Mouse (Mus musculus) heart, embryonic 14.5 days (tissue): ENCODE results near the gene Rasgrp2. TPM values are rescaled to one million over a fixed set of nuclear protein-coding genes. Genes with fewer than 3 reads are reported as not detected.

ENCODE experiments used
- ATAC-seq: fragments of 200-750 bp; cut with Nextera tagmentation; 2 replicates; pipeline ENCODE4 v1.8.0; 2017; ENCODE audit warnings: low read depth, moderate TSS enrichment; ENCODE audit not compliant: insufficient number of reproducible peaks, insufficient read depth, low FRiP score
- H3K27ac ChIP-seq, 2 experiments: fragments of 200-500 bp in 1 of 2; fragments of 300-500 bp in 1 of 2; sonication (generic) in 1 of 2; replicated peaks in 1 of 2; 2 replicates each; pipeline ENCODE4 v1.5.1; 2012 to 2014; ENCODE audit warnings: low read depth in 2 of 2, low read length in 2 of 2, control low read depth in 1 of 2, mild to moderate bottlenecking in 1 of 2, mixed read lengths in 1 of 2; ENCODE audit not compliant: control insufficient read depth in 1 of 2, insufficient read depth in 1 of 2
- H3K27me3 ChIP-seq: fragments of 300-500 bp; sonication (generic); 2 replicates; pipeline ENCODE4 v1.6.1; 2014; ENCODE audit warnings: mild to moderate bottlenecking, low read length, control low read depth; ENCODE audit not compliant: control insufficient read depth, insufficient read depth
- H3K36me3 ChIP-seq: fragments of 300-500 bp; sonication (generic); 2 replicates; pipeline ENCODE4 v1.6.1; 2014; ENCODE audit warnings: mild to moderate bottlenecking, control low read depth, low read length, mixed read lengths; ENCODE audit not compliant: control insufficient read depth, insufficient read depth
- H3K4me1 ChIP-seq, 2 experiments: fragments of 200-500 bp in 1 of 2; fragments of 300-500 bp in 1 of 2; sonication (generic) in 1 of 2; 2 replicates each; pipeline ENCODE4 v1.6.1; 2012 to 2014; ENCODE audit warnings: low read length in 2 of 2, control low read depth in 1 of 2, mixed read lengths in 1 of 2; ENCODE audit not compliant: control insufficient read depth in 2 of 2, insufficient read depth in 2 of 2
- H3K4me2 ChIP-seq: fragments of 300-500 bp; sonication (generic); 2 replicates; pipeline ENCODE4 v1.6.1; 2014; ENCODE audit warnings: mild to moderate bottlenecking, low read length
- H3K4me3 ChIP-seq, 2 experiments: fragments of 200-500 bp in 1 of 2; fragments of 300-500 bp in 1 of 2; sonication (generic) in 1 of 2; 2 replicates each; pipeline ENCODE4 v1.5.1; 2012 to 2014; ENCODE audit warnings: low read length in 2 of 2, mild to moderate bottlenecking in 2 of 2, control low read depth in 1 of 2, low read depth in 1 of 2, moderate library complexity in 1 of 2; ENCODE audit not compliant: control insufficient read depth in 1 of 2, insufficient read depth in 1 of 2
- H3K9ac ChIP-seq: fragments of 300-500 bp; sonication (generic); 2 replicates; pipeline ENCODE4 v1.6.1; 2014; ENCODE audit warnings: mild to moderate bottlenecking, low read length
- H3K9me3 ChIP-seq: fragments of 300-500 bp; sonication (generic); 2 replicates; pipeline ENCODE4 v1.6.1; 2016; ENCODE audit warnings: low read length, control low read depth; ENCODE audit not compliant: control insufficient read depth
- WGBS: fragments of 180-500 bp; shearing (Covaris S2); extraction: QIAGEN DNeasy Blood & Tissue Kit; methylation state at CpG from one replicate; pipeline ENCODE4 v1.1.7; 2014; 5-methylcytosine and 5-hydroxymethylcytosine counted together
- polyA plus RNA-seq: library from polyadenylated mRNA; unstranded; fragments of >200 nt; fragmentation: Nextera tagmentation; extraction: Ambion mirVana; gene quantifications from 2 replicates; pipeline ENCODE4 v1.2.1, GENCODE M21; 2014

Gene Rasgrp2
- polyA plus RNA-seq, 1 experiment from 2014 or later, result 44.8 TPM

GRCm38 (mm10) chr19:6401131-6401815 lies 2.1 kb downstream of the Rasgrp2 start:
- peaks cover 5% of the 10 kb centered on the region; the same call in 1 of the 2 replicates for H3K27me3 ChIP-seq
- no peaks in the 10 kb centered on the region for H3K9me3 ChIP-seq
- peak; percentile 15; the same call in 1 of the 2 replicates for ATAC-seq
- H3K27ac ChIP-seq, result peak overlapping the region in 1 of 2 experiments; percentile 55; a peak in 1 of 4 replicates
- H3K36me3 ChIP-seq, result peaks cover 13% of the 10 kb centered on the region
- H3K4me3 ChIP-seq, result peak overlapping the region; percentile 61 to 75
- H3K9ac ChIP-seq, result peak overlapping the region; percentile 44
- WGBS, result under 1% methylated on average over 31 of the region's 32 CpGs
- peaks cover 19 to 31% of the 10 kb centered on the region in 2 experiments; a peak in 3 of 4 replicates for H3K4me1 ChIP-seq
- peak overlapping the region; percentile 100 for H3K4me2 ChIP-seq

- WGBS, result 15% methylated on average over 9 of the region's 9 CpGs
- Histone ChIP-seq H3K36me3 (0 out of 2 replicates have a peak, but pooled peaks cover 11% of the 10 kb centered on the region), H3K27me3 (peaks cover 5% of the 10 kb centered on the region; the same call in 1 of the 2 replicates), H3K27ac (no peak overlapping the region; a peak in 1 of 4 replicates), H3K4me2 (peak overlapping the region; percentile 100), H3K4me1 (peaks cover 19 to 31% of the 10 kb centered on the region in 2 experiments; a peak in 3 of 4 replicates), H3K9me3 (no peaks in the 10 kb centered on the region), H3K9ac (peak overlapping the region; percentile 44), H3K4me3 (peak overlapping the region; percentile 61 to 75)
- no peak for ATAC-seq
Observed at GRCm38 (mm10) chr19:6401951-6402350, 2.8 kb downstream of the Rasgrp2 start.

- no peaks in the 10 kb centered on the region for H3K9me3 ChIP-seq
- no peak overlapping the region for H3K4me3 ChIP-seq
- no peak overlapping the region for H3K9ac ChIP-seq
- H3K27me3 ChIP-seq, result peaks cover 5% of the 10 kb centered on the region; the same call in 1 of the 2 replicates
- no peak overlapping the region for H3K4me2 ChIP-seq
- no peaks in the 10 kb centered on the region for H3K36me3 ChIP-seq
- peaks cover 17 to 27% of the 10 kb centered on the region in 2 experiments; a peak in 3 of 4 replicates for H3K4me1 ChIP-seq
- WGBS, result 88% methylated on average over 10 of the region's 10 CpGs
- no peak overlapping the region for H3K27ac ChIP-seq
- ATAC-seq, result no peak
Observed at GRCm38 (mm10) chr19:6403869-6404268, 4.7 kb downstream of the Rasgrp2 start.

- Histone ChIP-seq H3K9me3 (no peaks in the 10 kb centered on the region), H3K4me3 (no peak overlapping the region), H3K27ac (no peak overlapping the region), H3K27me3 (peaks cover 5% of the 10 kb centered on the region; the same call in 1 of the 2 replicates), H3K9ac (no peak overlapping the region), H3K36me3 (no peaks in the 10 kb centered on the region), H3K4me2 (no peak overlapping the region), H3K4me1 (peaks cover 10 to 17% of the 10 kb centered on the region in 2 experiments; a peak in 3 of 4 replicates)
- ATAC-seq, result no peak
- WGBS, result 76% methylated on average over 10 of the region's 10 CpGs
Observed at GRCm38 (mm10) chr19:6405433-6405832, 6.3 kb downstream of the Rasgrp2 start.

GRCm38 (mm10) chr19:6407109-6407508 lies 8.0 kb downstream of the Rasgrp2 start:
- Histone ChIP-seq H3K27ac (no peak overlapping the region), H3K27me3 (peaks cover 2% of the 10 kb centered on the region; the same call in 1 of the 2 replicates), H3K4me2 (no peak overlapping the region), H3K4me3 (no peak overlapping the region), H3K4me1 (peaks cover 2% of the 10 kb centered on the region in 2 experiments; a peak in 2 of 4 replicates), H3K9me3 (no peaks in the 10 kb centered on the region), H3K9ac (no peak overlapping the region), H3K36me3 (no peaks in the 10 kb centered on the region)
- no peak for ATAC-seq
- 81% methylated on average over 8 of the region's 8 CpGs for WGBS

- ATAC-seq, result no peak
- peaks cover 0 to 1% of the 10 kb centered on the region in 2 experiments; a peak in 1 of 4 replicates for H3K4me1 ChIP-seq
Observed at GRCm38 (mm10) chr19:6407816-6408510, 8.8 kb downstream of the Rasgrp2 start.

GRCm38 (mm10) chr19:6408749-6409148 lies 9.6 kb downstream of the Rasgrp2 start:
- no peaks in the 10 kb centered on the region for H3K36me3 ChIP-seq
- H3K27ac ChIP-seq, result no peak overlapping the region
- no peaks in the 10 kb centered on the region for H3K9me3 ChIP-seq
- 73% methylated on average over 8 of the region's 8 CpGs for WGBS
- H3K4me2 ChIP-seq, result no peak overlapping the region
- no peak overlapping the region for H3K4me3 ChIP-seq
- H3K27me3 ChIP-seq, result no peaks in the 10 kb centered on the region
- no peak overlapping the region for H3K9ac ChIP-seq
- ATAC-seq, result no peak
- H3K4me1 ChIP-seq, result peaks cover 0 to 3% of the 10 kb centered on the region in 2 experiments; a peak in 1 of 4 replicates

More at GRCm38 (mm10) chr19:6407816-6408510, 8.8 kb downstream of the Rasgrp2 start:
- no peaks in the 10 kb centered on the region for H3K9me3 ChIP-seq
- 72% methylated on average over 16 of the region's 16 CpGs for WGBS
- H3K4me2 ChIP-seq, result no peak overlapping the region
- no peak overlapping the region for H3K4me3 ChIP-seq
- H3K27me3 ChIP-seq, result no peaks in the 10 kb centered on the region
- no peaks in the 10 kb centered on the region for H3K36me3 ChIP-seq
- no peak overlapping the region for H3K9ac ChIP-seq
- no peak overlapping the region for H3K27ac ChIP-seq
